Mouse (Mus musculus) heart, embryonic 13.5 days (tissue): ENCODE measurements around the gene Mmp14. TPM values are rescaled to one million over a fixed set of nuclear protein-coding genes. Genes with fewer than 3 reads are reported as not detected.

Experiments used
- ATAC-seq: fragments of 200-750 bp; cut with Nextera tagmentation; 2 replicates; pipeline ENCODE4 v1.8.0; 2017; ENCODE audit warnings: moderate TSS enrichment; ENCODE audit not compliant: insufficient number of reproducible peaks, low FRiP score, low TSS enrichment; ENCODE audit errors: extremely low read depth
- H3K27ac ChIP-seq: fragments of 300-500 bp; sonication (generic); replicated peaks from 2 replicates; pipeline ENCODE4 v1.5.1; 2015; ENCODE audit warnings: moderate library complexity, mild to moderate bottlenecking, inconsistent platforms
- H3K27me3 ChIP-seq: fragments of 300-500 bp; sonication (generic); replicated peaks from 2 replicates; pipeline ENCODE4 v1.6.1; 2015; ENCODE audit warnings: mild to moderate bottlenecking, inconsistent platforms
- H3K36me3 ChIP-seq: fragments of 300-500 bp; sonication (generic); 2 replicates; pipeline ENCODE4 v1.6.1; 2015; ENCODE audit warnings: mild to moderate bottlenecking, inconsistent platforms
- H3K4me1 ChIP-seq: fragments of 300-500 bp; sonication (generic); 2 replicates; pipeline ENCODE4 v1.6.1; 2015; ENCODE audit warnings: inconsistent platforms
- H3K4me2 ChIP-seq: fragments of 300-500 bp; sonication (generic); 2 replicates; pipeline ENCODE4 v1.6.1; 2015; ENCODE audit warnings: inconsistent platforms, mild to moderate bottlenecking, moderate library complexity
- H3K4me3 ChIP-seq: fragments of 300-500 bp; sonication (generic); 2 replicates; pipeline ENCODE4 v1.5.1; 2015; ENCODE audit warnings: moderate library complexity, mild to moderate bottlenecking, inconsistent platforms
- H3K9ac ChIP-seq: fragments of 300-500 bp; sonication (generic); 2 replicates; pipeline ENCODE4 v1.6.1; 2015; ENCODE audit warnings: inconsistent platforms, mild to moderate bottlenecking, moderate library complexity
- H3K9me3 ChIP-seq: fragments of 300-500 bp; sonication (generic); 2 replicates; pipeline ENCODE4 v1.6.1; 2016; ENCODE audit warnings: inconsistent platforms
- WGBS: fragments of 180-500 bp; shearing (Covaris S2); methylation state at CpG from one replicate; pipeline ENCODE4 v1.1.7; 2015; ENCODE audit warnings: mixed read lengths; 5-methylcytosine and 5-hydroxymethylcytosine counted together
- polyA plus RNA-seq: library from polyadenylated mRNA; unstranded; fragments of >200 nt; fragmentation: Nextera tagmentation; extraction: Ambion mirVana; gene quantifications from 2 replicates; pipeline ENCODE4 v1.2.1, GENCODE M21; 2015

Gene Mmp14
- polyA plus RNA-seq, 1 experiment from 2014 or later, result 97.4 TPM

- Histone ChIP-seq H3K27me3 (no peaks in the 10 kb centered on the region), H3K9me3 (no peaks in the 10 kb centered on the region), H3K27ac (peak overlapping the region; percentile 97), H3K4me2 (peak overlapping the region; percentile 73; the same call in 1 of the 2 replicates), H3K4me1 (peaks cover 53% of the 10 kb centered on the region), H3K36me3 (peaks cover 20% of the 10 kb centered on the region), H3K9ac (no peak overlapping the region), H3K4me3 (no peak overlapping the region)
- ATAC-seq, result no peak
- WGBS, result 90% methylated on average over 5 of the region's 5 CpGs
Observed at GRCm38 (mm10) chr14:54428421-54428820, 3.0 kb upstream of the Mmp14 start.

DNA sequence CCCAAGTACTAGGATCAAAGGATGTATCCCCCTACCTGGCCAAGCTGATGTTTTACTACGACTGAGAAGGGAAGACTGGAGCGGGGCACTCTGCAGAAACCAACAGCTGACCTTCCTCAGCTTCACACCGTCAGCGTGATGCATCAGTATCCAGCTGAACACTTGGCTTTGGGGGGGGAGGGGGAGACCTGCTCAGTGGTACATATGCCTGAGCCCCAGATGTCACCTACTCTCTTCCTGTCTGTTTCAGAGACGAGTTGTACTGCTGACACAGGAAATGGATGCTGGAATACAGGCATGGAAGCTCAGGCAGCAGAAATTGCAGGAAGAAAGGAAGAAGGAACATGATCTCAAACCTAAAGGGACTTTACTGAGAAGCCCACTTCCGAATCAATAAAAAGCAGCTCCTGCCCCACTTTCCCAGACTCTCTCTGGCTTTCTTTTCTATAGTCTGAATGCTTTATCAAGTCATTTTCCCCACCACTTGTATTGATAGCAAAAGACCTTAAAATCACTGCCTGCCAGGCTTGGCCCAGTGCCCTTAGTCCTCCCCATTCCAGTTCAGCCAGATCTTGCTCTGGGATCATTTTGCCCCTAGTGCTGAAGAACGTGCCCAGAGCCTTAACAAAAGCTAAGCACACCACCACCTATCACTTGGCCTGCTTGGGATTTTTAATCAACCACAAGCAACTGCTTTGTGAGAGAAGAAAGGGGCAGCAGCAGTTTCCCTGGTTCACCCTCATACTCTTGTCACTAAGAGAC lies 1.9 kb upstream of the Mmp14 start:
- Histone ChIP-seq H3K4me2 (peak overlapping the region; percentile 74), H3K9ac (peak overlapping the region; percentile 100), H3K36me3 (peaks cover 20% of the 10 kb centered on the region), H3K9me3 (no peaks in the 10 kb centered on the region), H3K27ac (peak overlapping the region; percentile 97), H3K4me3 (peak overlapping the region; percentile 84), H3K27me3 (no peaks in the 10 kb centered on the region), H3K4me1 (peaks cover 64% of the 10 kb centered on the region)
- no peak for ATAC-seq
- WGBS, result 49% methylated on average over 7 of the region's 7 CpGs

- peaks cover 23% of the 10 kb centered on the region for H3K36me3 ChIP-seq
- H3K4me2 ChIP-seq, result peak overlapping the region; percentile 74
- H3K4me3 ChIP-seq, result peak overlapping the region; percentile 84
- H3K4me1 ChIP-seq, result peaks cover 70% of the 10 kb centered on the region
- H3K27ac ChIP-seq, result peak overlapping the region; percentile 97
- no peaks in the 10 kb centered on the region for H3K9me3 ChIP-seq
- ATAC-seq, result no peak
- peak overlapping the region; percentile 100 for H3K9ac ChIP-seq
- H3K27me3 ChIP-seq, result no peaks in the 10 kb centered on the region
- 3% methylated on average over 18 of the region's 18 CpGs for WGBS
Observed at GRCm38 (mm10) chr14:54430406-54431145, 836 bp upstream of the Mmp14 start.

GRCm38 (mm10) chr14:54432078-54432836 lies 845 bp downstream of the Mmp14 start:
- 3% methylated on average over 54 of the region's 54 CpGs for WGBS

GRCm38 (mm10) chr14:54432837-54433830 lies 1.7 kb downstream of the Mmp14 start:
- Histone ChIP-seq H3K9me3 (no peaks in the 10 kb centered on the region), H3K27ac (peak overlapping the region; percentile 97), H3K27me3 (no peaks in the 10 kb centered on the region), H3K4me2 (peak overlapping the region; percentile 74), H3K4me3 (peak overlapping the region; percentile 84), H3K36me3 (peaks cover 45% of the 10 kb centered on the region), H3K4me1 (peaks cover 53% of the 10 kb centered on the region), H3K9ac (peak overlapping the region; percentile 100)
- ATAC-seq, result no peak
- WGBS, result 33% methylated on average over 17 of the region's 17 CpGs

More at GRCm38 (mm10) chr14:54432078-54432836, 845 bp downstream of the Mmp14 start:
- H3K4me3 ChIP-seq, result peak overlapping the region; percentile 84
- no peaks in the 10 kb centered on the region for H3K27me3 ChIP-seq
- H3K36me3 ChIP-seq, result peaks cover 40% of the 10 kb centered on the region
- H3K27ac ChIP-seq, result peak overlapping the region; percentile 97
- peak; percentile 20; the same call in 1 of the 2 replicates for ATAC-seq
- peaks cover 62% of the 10 kb centered on the region for H3K4me1 ChIP-seq
- H3K4me2 ChIP-seq, result peak overlapping the region; percentile 74
- H3K9ac ChIP-seq, result peak overlapping the region; percentile 100
- H3K9me3 ChIP-seq, result no peaks in the 10 kb centered on the region

DNA sequence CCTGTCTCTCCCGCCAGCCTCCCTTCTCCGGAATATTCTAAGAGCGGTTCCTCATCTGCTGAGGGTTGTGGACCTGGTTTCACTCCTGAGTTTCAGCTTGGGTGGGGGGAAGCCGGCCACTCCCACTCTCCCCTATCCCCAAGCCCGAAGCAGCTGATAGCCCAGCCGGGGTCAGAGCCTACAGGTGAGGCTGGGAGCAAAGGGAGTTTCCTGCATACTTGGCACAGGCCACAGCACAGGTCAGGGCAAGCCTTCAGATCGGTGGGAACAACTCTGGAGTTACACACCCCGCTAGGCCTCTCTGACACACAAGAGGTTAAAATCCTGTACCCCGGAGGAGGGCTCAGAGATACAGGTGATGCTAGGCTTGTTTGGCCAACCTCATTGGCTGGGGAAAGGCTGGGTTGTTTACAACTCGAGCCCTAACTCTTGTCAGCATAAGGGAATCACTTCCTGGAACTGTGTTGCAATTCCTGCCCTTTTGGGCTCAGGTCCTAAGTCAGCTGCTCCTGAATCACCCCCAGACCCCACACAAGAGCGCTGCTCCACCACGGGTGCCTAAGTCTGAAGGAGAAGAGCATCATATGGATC lies 2.6 kb downstream of the Mmp14 start:
- no peaks in the 10 kb centered on the region for H3K27me3 ChIP-seq
- H3K4me1 ChIP-seq, result peaks cover 44% of the 10 kb centered on the region
- peaks cover 45% of the 10 kb centered on the region for H3K36me3 ChIP-seq
- no peaks in the 10 kb centered on the region for H3K9me3 ChIP-seq
- H3K4me3 ChIP-seq, result peak overlapping the region; percentile 84
- 56% methylated on average over 12 of the region's 12 CpGs for WGBS
- peak overlapping the region; percentile 100 for H3K9ac ChIP-seq
- H3K27ac ChIP-seq, result peak overlapping the region; percentile 97
- H3K4me2 ChIP-seq, result peak overlapping the region; percentile 74
- ATAC-seq, result no peak

- ATAC-seq, result no peak
- no peak overlapping the region for H3K4me2 ChIP-seq
- peaks cover 31% of the 10 kb centered on the region for H3K4me1 ChIP-seq
- H3K9me3 ChIP-seq, result no peaks in the 10 kb centered on the region
- peaks cover 50% of the 10 kb centered on the region for H3K36me3 ChIP-seq
- no peaks in the 10 kb centered on the region for H3K27me3 ChIP-seq
- H3K4me3 ChIP-seq, result no peak overlapping the region
- no peak overlapping the region for H3K9ac ChIP-seq
- H3K27ac ChIP-seq, result no peak overlapping the region
- 64% methylated on average over 11 of the region's 11 CpGs for WGBS
Observed at GRCm38 (mm10) chr14:54435194-54435918, 3.9 kb downstream of the Mmp14 start.

DNA sequence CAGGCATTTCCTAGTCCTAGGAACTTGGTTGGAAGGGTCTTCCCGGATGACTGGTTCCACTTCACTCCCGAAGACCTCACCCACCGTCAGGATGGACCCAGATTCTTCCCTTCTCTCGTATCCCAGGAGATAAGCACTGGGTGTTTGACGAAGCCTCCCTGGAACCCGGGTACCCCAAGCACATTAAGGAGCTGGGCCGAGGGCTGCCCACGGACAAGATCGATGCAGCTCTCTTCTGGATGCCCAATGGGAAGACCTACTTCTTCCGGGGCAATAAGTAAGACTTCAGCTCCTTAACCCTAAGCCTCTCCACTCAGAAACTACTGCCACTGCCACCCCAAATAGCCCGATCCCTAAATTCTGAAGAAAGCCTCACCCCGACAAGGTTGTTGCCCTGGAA lies 7.7 kb downstream of the Mmp14 start:
- Histone ChIP-seq H3K36me3 (peaks cover 64% of the 10 kb centered on the region), H3K27me3 (no peaks in the 10 kb centered on the region), H3K9me3 (no peaks in the 10 kb centered on the region), H3K4me1 (peaks cover 26% of the 10 kb centered on the region), H3K27ac (no peak overlapping the region), H3K9ac (no peak overlapping the region), H3K4me2 (no peak overlapping the region), H3K4me3 (no peak overlapping the region)
- no peak for ATAC-seq
- WGBS, result 81% methylated on average over 12 of the region's 12 CpGs

GRCm38 (mm10) chr14:54439610-54440009 lies 8.2 kb downstream of the Mmp14 start:
- 67% methylated on average over 7 of the region's 7 CpGs for WGBS
- ATAC-seq, result no peak
- Histone ChIP-seq H3K36me3 (peaks cover 64% of the 10 kb centered on the region), H3K4me3 (no peak overlapping the region), H3K27me3 (no peaks in the 10 kb centered on the region), H3K4me1 (peaks cover 26% of the 10 kb centered on the region), H3K4me2 (no peak overlapping the region), H3K9me3 (no peaks in the 10 kb centered on the region), H3K9ac (no peak overlapping the region), H3K27ac (no peak overlapping the region)
